Mouse (Mus musculus): Measurements from ENCODE around the gene Nr2f6. TPM values are rescaled to one million over a fixed set of nuclear protein-coding genes. Genes with fewer than 3 reads are reported as not detected.

The Nr2f6 gene
- polyA plus RNA-seq, 1 experiment from 2014 or later, result 110 TPM

DNA sequence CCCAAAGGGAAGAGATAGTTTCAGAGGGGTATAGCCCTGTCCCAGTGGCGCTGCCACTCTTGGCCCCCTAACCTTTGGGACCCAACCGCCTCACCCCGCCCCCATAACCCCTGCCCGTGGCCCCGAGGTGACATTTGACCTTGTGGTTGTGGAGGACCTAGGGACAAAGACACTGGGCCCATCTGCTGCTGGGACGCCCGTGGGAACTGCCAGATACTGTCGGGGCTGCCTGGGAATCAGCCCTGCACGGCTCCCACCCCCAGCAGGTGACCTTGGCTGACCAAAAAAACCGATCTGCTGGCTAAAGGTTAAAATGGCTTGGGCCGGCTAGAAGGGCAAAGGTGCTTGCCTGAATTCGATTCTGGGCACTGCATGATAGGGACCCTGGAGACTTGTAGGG is 1.6 kb upstream of the Nr2f6 start:
- peaks cover 68% of the 10 kb centered on the region for H3K4me1 ChIP-seq
- peak overlapping the region; percentile 99 for H3K4me3 ChIP-seq
- H3K27me3 ChIP-seq (ENCODE audit: low read depth, poor library complexity, severe bottlenecking), result no peaks in the 10 kb centered on the region
- H3K36me3 ChIP-seq, result peaks cover 9% of the 10 kb centered on the region
- H3K9me3 ChIP-seq (replicated peaks), result no peaks in the 10 kb centered on the region
- WGBS, result 2% methylated on average over 12 of the region's 12 CpGs
- peak; percentile 71 for DNase-seq (ENCODE audit: low spot score)
- peak overlapping the region; percentile 99 for H3K27ac ChIP-seq (replicated peaks)

DNA sequence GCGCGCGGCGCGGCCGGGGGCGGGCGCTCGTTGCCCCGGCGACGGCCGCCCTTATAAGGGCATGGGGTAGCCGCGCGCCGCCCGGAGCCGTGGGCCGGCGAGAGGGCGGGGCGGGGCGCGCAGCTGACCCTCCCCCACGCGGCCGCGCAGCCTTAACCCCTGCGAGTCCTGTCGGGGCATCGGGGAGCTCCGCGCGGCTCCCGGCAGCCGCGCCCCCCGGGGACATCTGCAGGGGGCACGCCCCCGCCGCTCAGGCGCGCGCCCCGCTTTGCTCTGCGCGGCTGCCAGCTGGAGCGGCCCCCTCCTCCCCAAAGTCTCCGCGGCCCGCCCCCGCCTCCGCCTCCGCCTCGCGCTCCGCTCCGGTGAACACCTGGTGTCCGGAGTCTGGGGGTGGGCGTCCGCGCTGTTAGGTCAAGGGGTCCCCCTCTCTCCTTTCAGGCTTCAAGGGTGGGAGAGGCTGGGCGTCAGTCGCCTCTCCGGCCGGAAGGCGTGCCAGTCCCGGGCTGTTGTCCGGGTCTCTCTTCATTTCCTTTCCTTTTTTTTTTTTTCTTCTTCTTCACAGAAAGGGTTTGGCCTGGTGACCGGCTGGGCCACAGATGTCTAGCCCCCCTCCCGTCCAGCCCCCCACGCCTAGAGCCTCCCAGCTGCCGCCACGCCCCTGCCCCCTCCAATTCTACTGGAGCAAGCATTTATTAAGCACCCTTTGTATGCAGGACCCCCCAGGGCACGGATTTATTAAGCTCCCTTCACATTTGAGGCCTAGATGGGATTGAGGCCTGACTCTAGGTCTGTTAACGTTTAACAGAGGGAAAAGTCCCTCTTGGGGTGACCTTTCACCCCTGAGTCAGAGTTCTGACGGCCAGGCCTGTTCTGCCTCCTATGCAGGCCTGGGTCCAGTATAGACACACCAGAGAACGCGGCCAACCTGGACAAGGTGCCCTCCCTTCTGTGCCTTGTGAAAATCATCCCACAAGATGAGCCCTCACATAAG is 506 bp upstream of the Nr2f6 start:
- WGBS, result under 1% methylated on average over 80 of the region's 80 CpGs

DNA sequence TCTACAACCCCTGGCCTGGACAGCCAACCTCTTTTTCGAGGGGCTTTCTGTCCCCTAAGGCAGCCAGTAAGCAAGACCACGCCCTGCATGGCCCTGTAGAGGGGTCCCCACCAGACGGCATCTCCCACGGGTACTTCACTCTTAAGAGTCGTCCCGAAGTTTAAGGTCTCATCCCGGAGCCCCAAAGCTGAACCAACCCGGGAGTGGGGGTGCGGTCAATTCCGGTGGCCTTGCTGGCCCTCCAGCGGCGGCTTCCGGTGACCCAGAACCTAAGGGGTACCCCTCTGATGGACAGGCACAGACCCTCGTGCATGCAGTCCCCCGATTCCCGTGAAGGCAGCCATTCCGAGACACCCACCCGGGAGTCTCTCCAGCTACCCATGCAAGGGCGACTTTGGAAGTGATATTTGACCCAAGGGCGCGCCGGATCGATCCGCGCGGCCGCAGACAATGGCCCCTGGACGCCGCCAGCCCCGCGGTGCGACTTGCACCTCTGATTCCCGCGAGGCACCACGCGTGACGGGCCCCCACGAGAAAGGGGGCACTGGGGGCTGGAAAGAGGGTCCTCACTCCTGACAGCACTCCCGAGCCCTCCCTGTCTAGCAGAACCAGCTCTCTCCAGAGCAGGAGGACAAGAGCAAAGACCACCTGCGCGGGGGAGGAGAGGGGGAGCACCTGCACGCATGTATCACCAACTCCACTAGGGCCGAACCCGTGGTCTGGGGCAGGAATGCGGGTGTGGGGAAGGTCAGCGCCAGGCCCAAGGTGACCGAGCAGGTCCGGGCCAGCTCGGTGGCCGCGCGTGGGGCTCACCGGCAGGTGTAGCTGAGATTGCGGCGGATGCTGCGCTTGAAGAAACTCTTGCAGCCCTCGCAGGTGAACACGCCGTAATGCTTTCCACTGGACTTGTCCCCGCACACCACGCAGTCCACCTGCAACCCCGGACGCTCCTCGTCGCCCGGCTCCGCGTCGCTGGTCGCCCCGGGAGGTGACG is 1.3 kb downstream of the Nr2f6 start:
- H3K9me3 ChIP-seq (replicated peaks), result no peaks in the 10 kb centered on the region
- peak overlapping the region; percentile 99 for H3K27ac ChIP-seq (replicated peaks)
- peaks cover 38% of the 10 kb centered on the region for H3K36me3 ChIP-seq
- peak; percentile 45 for DNase-seq (ENCODE audit: low spot score)
- peaks cover 91% of the 10 kb centered on the region for H3K4me1 ChIP-seq
- H3K27me3 ChIP-seq (ENCODE audit: low read depth, poor library complexity, severe bottlenecking), result peaks cover 17% of the 10 kb centered on the region
- peak overlapping the region; percentile 99 for H3K4me3 ChIP-seq
- under 1% methylated on average over 72 of the region's 72 CpGs for WGBS

More for the DNA sequence above, 506 bp upstream of the Nr2f6 start:
- peak overlapping the region; percentile 99 for H3K27ac ChIP-seq (replicated peaks)
- DNase-seq (ENCODE audit: low spot score), result peak; percentile 90
- H3K4me3 ChIP-seq, result peak overlapping the region; percentile 99
- H3K4me1 ChIP-seq, result peaks cover 80% of the 10 kb centered on the region
- H3K36me3 ChIP-seq, result peaks cover 20% of the 10 kb centered on the region
- H3K9me3 ChIP-seq (replicated peaks), result no peaks in the 10 kb centered on the region
- peaks cover 7% of the 10 kb centered on the region; the same call in 1 of the 2 replicates for H3K27me3 ChIP-seq (ENCODE audit: low read depth, poor library complexity, severe bottlenecking)

DNA sequence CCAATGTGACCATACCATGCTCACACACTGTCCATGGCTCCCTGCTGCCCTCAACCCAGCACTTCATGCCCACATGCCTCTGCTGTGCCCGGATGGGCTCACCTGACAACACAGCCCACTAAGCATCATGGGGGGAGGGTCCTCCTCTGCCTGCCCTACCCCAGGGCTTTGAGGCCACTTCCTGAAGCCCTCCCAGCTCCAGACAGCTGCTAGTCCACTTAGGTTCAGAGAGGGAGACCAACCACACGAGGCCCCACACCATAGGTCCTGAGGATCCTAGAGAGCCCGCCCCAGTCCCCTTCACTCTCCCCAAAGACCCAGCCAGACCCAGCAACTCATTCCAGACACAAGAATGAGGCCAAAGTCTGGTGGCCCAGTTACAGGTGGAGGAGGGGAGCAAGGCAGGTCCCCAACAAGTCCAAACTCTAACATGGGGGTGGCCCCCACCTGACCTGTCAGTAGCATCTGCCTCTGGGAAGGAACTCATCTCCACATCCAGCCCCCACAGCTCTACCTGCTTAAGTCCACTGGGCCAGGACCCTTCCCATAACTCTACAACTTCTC is 2.2 kb downstream of the Nr2f6 start:
- H3K27me3 ChIP-seq (ENCODE audit: low read depth, poor library complexity, severe bottlenecking), result peaks cover 17% of the 10 kb centered on the region
- peaks cover 94% of the 10 kb centered on the region for H3K4me1 ChIP-seq
- peak overlapping the region; percentile 99 for H3K4me3 ChIP-seq
- H3K9me3 ChIP-seq (replicated peaks), result no peaks in the 10 kb centered on the region
- peak overlapping the region; percentile 99 for H3K27ac ChIP-seq (replicated peaks)
- peak; percentile 42 for DNase-seq (ENCODE audit: low spot score)
- H3K36me3 ChIP-seq, result peaks cover 47% of the 10 kb centered on the region
- WGBS, result 26% methylated on average over 3 of the region's 3 CpGs

DNA sequence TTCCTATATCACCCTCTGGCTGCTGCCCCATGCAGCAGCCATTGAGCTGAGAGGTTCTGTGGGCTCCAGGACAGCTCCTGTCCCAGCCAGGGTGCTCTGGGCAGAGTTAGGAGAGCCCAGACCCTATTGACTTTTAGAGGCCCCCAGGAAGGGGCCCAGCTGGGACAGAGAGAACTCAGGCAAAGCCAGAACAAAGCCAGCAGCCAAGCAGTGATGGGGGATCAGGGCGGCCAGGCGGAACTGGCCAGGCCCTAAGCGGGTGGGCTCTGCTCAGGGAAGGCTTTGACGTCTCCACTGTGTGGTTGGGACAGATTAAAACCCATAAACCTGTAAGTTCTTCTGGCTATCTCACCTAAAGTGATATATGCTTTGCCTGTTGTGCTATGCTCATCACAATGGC is 2.8 kb downstream of the Nr2f6 start:
- Histone ChIP-seq H3K36me3 (peaks cover 53% of the 10 kb centered on the region), H3K9me3 (replicated peaks) (no peaks in the 10 kb centered on the region), H3K4me3 (peak overlapping the region; percentile 99), H3K27me3 (ENCODE audit: low read depth, poor library complexity, severe bottlenecking) (peaks cover 17% of the 10 kb centered on the region), H3K27ac (replicated peaks) (peak overlapping the region; percentile 99), H3K4me1 (peaks cover 90% of the 10 kb centered on the region)
- DNase-seq (ENCODE audit: low spot score), result peak; percentile 61
- WGBS, result 16% methylated on average over 4 of the region's 4 CpGs

DNA sequence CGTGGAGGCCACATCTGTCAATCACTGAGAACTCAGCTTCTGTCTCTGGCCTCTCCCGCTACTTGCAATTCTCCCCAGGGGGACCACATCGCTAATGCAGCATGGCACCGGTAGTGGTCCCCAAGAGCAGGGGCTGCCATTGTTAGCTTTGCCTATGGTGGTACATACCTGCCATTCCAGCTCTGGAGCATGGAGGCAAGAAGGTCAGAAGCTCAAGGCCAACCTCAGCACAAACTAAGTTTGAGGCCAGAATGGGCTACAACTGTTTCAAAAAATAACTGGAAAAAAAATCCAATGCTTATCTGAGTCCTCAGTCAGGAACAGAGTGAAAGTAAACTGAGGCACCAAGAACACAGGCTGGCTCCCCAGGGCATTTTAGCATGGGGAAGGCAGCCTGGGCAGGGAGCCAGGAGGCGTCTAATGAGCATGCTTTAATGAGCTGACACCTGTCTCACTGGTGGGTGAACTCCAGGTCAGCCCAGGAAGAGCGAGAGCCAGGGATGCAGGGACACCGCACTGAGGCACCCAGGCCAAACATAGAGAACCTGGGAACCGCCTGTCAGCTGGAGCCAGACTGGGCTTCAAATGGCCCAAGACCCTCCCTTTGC is 5.2 kb downstream of the Nr2f6 start:
- Histone ChIP-seq H3K4me1 (peaks cover 71% of the 10 kb centered on the region), H3K36me3 (peaks cover 77% of the 10 kb centered on the region), H3K27ac (replicated peaks) (peak overlapping the region; percentile 74), H3K27me3 (ENCODE audit: low read depth, poor library complexity, severe bottlenecking) (peaks cover 17% of the 10 kb centered on the region), H3K9me3 (replicated peaks) (no peaks in the 10 kb centered on the region), H3K4me3 (peak overlapping the region; percentile 47)
- 43% methylated on average over 8 of the region's 8 CpGs for WGBS
- peak; percentile 32 for DNase-seq (ENCODE audit: low spot score)

DNA sequence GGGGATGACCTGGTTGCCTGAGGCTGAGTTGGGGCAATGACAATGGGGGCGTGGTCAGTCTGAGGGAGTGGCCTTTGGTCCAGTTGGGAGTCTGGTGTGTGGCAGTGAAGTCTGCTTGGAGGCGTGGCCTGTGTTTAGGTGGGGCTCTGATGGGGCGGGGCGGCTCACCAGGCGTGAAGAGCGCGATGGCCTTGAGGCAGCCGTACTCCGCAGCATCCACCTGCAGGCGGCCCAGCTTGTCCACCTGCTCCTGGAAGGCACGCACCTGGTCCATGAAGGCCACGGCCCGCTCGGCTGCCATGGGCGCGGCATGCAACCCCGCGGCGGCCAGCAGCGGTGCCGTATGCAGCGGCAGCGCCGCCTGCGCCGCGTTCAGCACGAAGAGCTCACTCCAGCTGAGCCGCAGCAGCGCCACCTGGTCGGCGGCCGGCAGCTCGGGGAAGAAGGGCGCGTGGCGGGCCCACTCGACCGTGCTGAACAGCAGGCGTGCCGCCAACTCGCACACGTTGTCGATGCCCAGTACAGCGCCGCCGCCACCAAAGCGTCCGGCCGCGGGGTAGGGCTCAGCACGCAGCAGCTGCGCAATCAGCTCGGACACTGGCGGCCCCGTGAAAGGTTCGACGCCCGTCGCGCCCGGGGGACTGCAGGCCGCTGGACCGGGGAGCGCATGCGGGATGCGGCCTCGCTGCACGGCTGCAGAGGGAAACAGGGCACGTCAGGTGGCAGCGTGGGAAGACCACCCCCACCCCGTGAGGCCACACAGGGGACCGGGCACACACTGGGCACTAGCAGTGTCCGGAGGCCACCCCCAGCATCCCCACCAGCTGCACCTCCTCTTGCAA is 6.0 kb downstream of the Nr2f6 start:
- 5% methylated on average over 74 of the region's 74 CpGs for WGBS
- peak overlapping the region; percentile 74 for H3K27ac ChIP-seq (replicated peaks)
- peaks cover 77% of the 10 kb centered on the region for H3K36me3 ChIP-seq
- peaks cover 70% of the 10 kb centered on the region for H3K4me1 ChIP-seq
- H3K27me3 ChIP-seq (ENCODE audit: low read depth, poor library complexity, severe bottlenecking), result peaks cover 17% of the 10 kb centered on the region
- peak overlapping the region; percentile 47 for H3K4me3 ChIP-seq
- H3K9me3 ChIP-seq (replicated peaks), result no peaks in the 10 kb centered on the region
- peak; percentile 68 for DNase-seq (ENCODE audit: low spot score)

DNA sequence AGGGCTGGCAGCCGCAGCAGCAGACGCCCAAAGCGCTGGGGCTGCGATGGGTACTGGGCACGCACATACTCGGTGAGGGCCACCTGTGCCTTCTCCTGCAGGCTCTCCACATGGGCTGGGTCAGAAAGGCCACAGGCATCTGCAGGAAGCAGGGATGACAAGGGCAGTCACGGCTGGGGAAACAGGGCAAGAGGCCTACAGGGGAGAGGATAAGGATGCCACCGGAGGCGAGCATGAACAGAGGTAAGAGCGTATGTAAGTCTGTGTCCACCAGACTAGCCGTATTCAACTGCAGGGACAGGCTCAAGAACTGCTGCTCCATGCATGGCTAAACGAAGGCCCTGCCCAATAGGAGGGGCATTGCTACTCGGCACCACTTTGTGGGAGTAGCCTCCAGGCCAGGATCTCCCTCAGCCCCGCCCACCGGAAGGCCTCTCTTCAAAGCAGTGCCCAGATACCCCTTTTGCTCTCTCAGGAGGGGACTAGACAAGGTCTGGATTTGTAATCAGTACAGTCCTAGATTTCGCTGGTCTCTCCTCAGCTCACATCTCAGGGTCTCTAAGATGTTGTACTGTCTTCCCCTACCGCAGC is 7.0 kb downstream of the Nr2f6 start:
- WGBS, result 74% methylated on average over 17 of the region's 17 CpGs
- Histone ChIP-seq H3K4me3 (peak overlapping the region; percentile 47), H3K27ac (replicated peaks) (no peak overlapping the region), H3K27me3 (ENCODE audit: low read depth, poor library complexity, severe bottlenecking) (peaks cover 17% of the 10 kb centered on the region), H3K4me1 (peaks cover 65% of the 10 kb centered on the region), H3K9me3 (replicated peaks) (no peaks in the 10 kb centered on the region), H3K36me3 (peaks cover 80% of the 10 kb centered on the region)
- peak; percentile 33 for DNase-seq (ENCODE audit: low spot score)

DNA sequence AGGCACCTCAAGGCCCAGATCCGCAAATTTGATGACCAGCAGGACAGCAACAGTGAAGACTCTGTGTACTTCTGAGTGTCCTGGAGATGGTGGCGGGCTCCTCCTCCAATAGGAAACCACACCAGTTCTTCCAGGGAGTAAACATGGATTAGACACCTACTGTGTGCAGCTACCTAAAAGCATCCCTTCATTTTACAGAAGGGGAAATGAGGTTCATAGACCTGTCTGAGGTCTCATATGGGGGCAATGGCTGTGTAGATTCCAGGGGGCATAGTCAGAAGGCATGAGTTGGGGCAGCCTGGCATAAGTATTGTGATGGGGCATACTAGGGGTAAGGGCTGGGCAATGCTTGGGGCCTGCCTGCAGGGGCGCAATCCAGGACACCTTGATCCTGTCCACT is 8.8 kb downstream of the Nr2f6 start:
- DNase-seq (ENCODE audit: low spot score), result no peak
- H3K4me1 ChIP-seq, result peaks cover 57% of the 10 kb centered on the region
- H3K36me3 ChIP-seq, result peaks cover 81% of the 10 kb centered on the region

DNA sequence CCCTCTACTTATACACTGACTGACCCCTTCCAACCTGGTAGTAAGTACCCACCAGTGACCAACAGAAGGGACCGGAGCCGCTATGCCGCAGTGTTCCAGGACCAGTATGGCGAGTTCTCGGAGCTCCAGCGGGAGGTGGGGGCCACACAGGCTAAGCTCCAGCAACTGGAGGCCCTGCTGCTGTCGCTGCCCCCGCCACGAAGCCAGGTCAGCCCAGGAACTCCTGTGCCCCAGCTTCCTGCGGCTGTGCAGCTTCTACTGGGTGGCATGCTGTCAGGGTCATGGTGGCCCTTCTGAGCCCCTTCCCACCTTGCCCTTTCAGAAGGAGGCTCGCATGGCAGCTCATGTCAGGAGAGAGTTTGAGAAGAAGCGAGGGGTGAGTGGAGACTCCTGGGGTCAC is 9.3 kb downstream of the Nr2f6 start:
- H3K27ac ChIP-seq (replicated peaks), result no peak overlapping the region
- peaks cover 11% of the 10 kb centered on the region for H3K27me3 ChIP-seq (ENCODE audit: low read depth, poor library complexity, severe bottlenecking)
- H3K4me3 ChIP-seq, result no peak overlapping the region
- H3K36me3 ChIP-seq, result peaks cover 75% of the 10 kb centered on the region
- no peaks in the 10 kb centered on the region for H3K9me3 ChIP-seq (replicated peaks)
- peaks cover 57% of the 10 kb centered on the region for H3K4me1 ChIP-seq
- WGBS, result 85% methylated on average over 12 of the region's 12 CpGs
- DNase-seq (ENCODE audit: low spot score), result peak; percentile 27

More for the DNA sequence above, 8.8 kb downstream of the Nr2f6 start:
- peaks cover 17% of the 10 kb centered on the region for H3K27me3 ChIP-seq (ENCODE audit: low read depth, poor library complexity, severe bottlenecking)
- H3K27ac ChIP-seq (replicated peaks), result no peak overlapping the region
- H3K9me3 ChIP-seq (replicated peaks), result no peaks in the 10 kb centered on the region
- 90% methylated on average over 3 of the region's 3 CpGs for WGBS
- no peak overlapping the region for H3K4me3 ChIP-seq

All from midbrain, embryonic 10.5 days (tissue).